Mouse (Mus musculus) liver, postnatal 0 days (tissue): ENCODE measurements around the gene Tmem120b. TPM values are rescaled to one million over a fixed set of nuclear protein-coding genes. Genes with fewer than 3 reads are reported as not detected.

ENCODE experiments used
- ATAC-seq: fragments of 200-750 bp; cut with Nextera tagmentation; 2 replicates; pipeline ENCODE4 v1.8.0; 2017; ENCODE audit warnings: mild to moderate bottlenecking, moderate library complexity
- DNase-seq: peaks from one replicate; pipeline ENCODE4 v3.0.0-alpha.2; 2016
- H3K27ac ChIP-seq: fragments of 300-500 bp; sonication (generic); 2 replicates; pipeline ENCODE4 v1.5.1; 2014; ENCODE audit warnings: antibody characterized with exemption, moderate library complexity, mild to moderate bottlenecking, low read depth
- H3K27me3 ChIP-seq: fragments of 300-500 bp; sonication (generic); 2 replicates; pipeline ENCODE4 v1.6.1; 2014; ENCODE audit warnings: low read length, control low read depth, mixed read lengths; ENCODE audit not compliant: insufficient read depth
- H3K36me3 ChIP-seq: fragments of 300-500 bp; sonication (generic); replicated peaks from 2 replicates; pipeline ENCODE4 v1.6.1; 2014; ENCODE audit warnings: mild to moderate bottlenecking, control low read depth, low read length, moderate library complexity, mixed read lengths; ENCODE audit not compliant: insufficient read depth
- H3K4me1 ChIP-seq: fragments of 300-500 bp; sonication (generic); 2 replicates; pipeline ENCODE4 v1.6.1; 2014; ENCODE audit warnings: antibody characterized with exemption, mild to moderate bottlenecking, control low read depth; ENCODE audit not compliant: insufficient read depth
- H3K4me2 ChIP-seq: fragments of 300-500 bp; sonication (generic); 2 replicates; pipeline ENCODE4 v1.6.1; 2014; ENCODE audit warnings: low read depth, mild to moderate bottlenecking, low read length, moderate library complexity, mixed read lengths
- H3K4me3 ChIP-seq: fragments of 300-500 bp; sonication (generic); 2 replicates; pipeline ENCODE4 v1.5.1; 2014; ENCODE audit warnings: low read depth, low read length
- H3K9ac ChIP-seq: fragments of 300-500 bp; sonication (generic); replicated peaks from 2 replicates; pipeline ENCODE4 v1.6.1; 2014; ENCODE audit warnings: mild to moderate bottlenecking, moderate library complexity
- H3K9me3 ChIP-seq: fragments of 300-500 bp; sonication (generic); 2 replicates; pipeline ENCODE4 v1.6.1; 2016; ENCODE audit warnings: mild to moderate bottlenecking, control low read depth, low read length, mixed read lengths
- CTCF ChIP-seq: sonication (generic); IDR thresholded peaks from 2 replicates; pipeline ENCODE4 v1.5.1; 2016; ENCODE audit warnings: antibody characterized with exemption, low read depth
- EP300 ChIP-seq: IDR thresholded peaks from 2 replicates; pipeline ENCODE4 v1.6.1; 2016; ENCODE audit warnings: antibody characterized with exemption, low read depth, mild to moderate bottlenecking
- WGBS: fragments of 180-500 bp; shearing (Covaris S2); extraction: QIAGEN DNeasy Blood & Tissue Kit; methylation state at CpG from one replicate; pipeline ENCODE4 v1.1.7; 2014; ENCODE audit not compliant: insufficient replicate concordance; 5-methylcytosine and 5-hydroxymethylcytosine counted together
- polyA plus RNA-seq: library from polyadenylated mRNA; unstranded; fragments of >200 nt; fragmentation: Nextera tagmentation; extraction: Ambion mirVana; gene quantifications from 2 replicates; pipeline ENCODE4 v1.2.1, GENCODE M21; 2015

The Tmem120b gene
- polyA plus RNA-seq, 1 experiment from 2014 or later: 12.8 TPM

- Histone ChIP-seq H3K9me3 (no peaks in the 10 kb centered on the region), H3K27ac (no peak overlapping the region), H3K4me3 (no peak overlapping the region), H3K36me3 (peaks cover 26% of the 10 kb centered on the region), H3K27me3 (no peaks in the 10 kb centered on the region), H3K4me2 (no peak overlapping the region), H3K9ac (no peak overlapping the region), H3K4me1 (no peaks in the 10 kb centered on the region)
- 87% methylated on average over 6 of the region's 6 CpGs for WGBS
- DNase-seq: no peak
- TF ChIP-seq CTCF (no peak), EP300 (no peak)
- no peak for ATAC-seq
Observed at GRCm38 (mm10) chr5:123104769-123105168, 36.6 kb downstream of the Tmem120b start.

GRCm38 (mm10) chr5:123109452-123110203 lies 41.4 kb downstream of the Tmem120b start:
- Histone ChIP-seq H3K4me3 (no peak overlapping the region), H3K4me1 (no peaks in the 10 kb centered on the region), H3K27me3 (no peaks in the 10 kb centered on the region), H3K9me3 (no peaks in the 10 kb centered on the region), H3K27ac (no peak overlapping the region), H3K4me2 (no peak overlapping the region), H3K36me3 (peaks cover 13% of the 10 kb centered on the region), H3K9ac (no peak overlapping the region)
- DNase-seq (no peak), ATAC-seq (no peak)
- TF ChIP-seq CTCF: no peak
- no peak for TF ChIP-seq EP300
- 59% methylated on average over 13 of the region's 13 CpGs for WGBS

- TF ChIP-seq CTCF (no peak), EP300 (no peak)
- Histone ChIP-seq H3K4me3 (no peak overlapping the region), H3K27me3 (no peaks in the 10 kb centered on the region), H3K27ac (no peak overlapping the region), H3K4me1 (no peaks in the 10 kb centered on the region), H3K36me3 (peaks cover 7% of the 10 kb centered on the region; the same call in 1 of the 2 replicates), H3K9ac (no peak overlapping the region), H3K4me2 (no peak overlapping the region), H3K9me3 (no peaks in the 10 kb centered on the region)
- ATAC-seq: no peak
- DNase-seq: no peak
- 92% methylated on average over 13 of the region's 13 CpGs for WGBS
Observed at GRCm38 (mm10) chr5:123110296-123110721, 42.1 kb downstream of the Tmem120b start.

GRCm38 (mm10) chr5:123114109-123114508 lies 45.9 kb downstream of the Tmem120b start:
- no peak for ATAC-seq
- 0 out of 2 replicates have a peak, but pooled peaks cover 7% of the 10 kb centered on the region for H3K36me3 ChIP-seq
- no peak overlapping the region for H3K27ac ChIP-seq
- peaks cover 3% of the 10 kb centered on the region; the same call in 1 of the 2 replicates for H3K4me1 ChIP-seq
- no peak for TF ChIP-seq CTCF
- no peak for TF ChIP-seq EP300
- DNase-seq: no peak
- 77% methylated on average over 11 of the region's 11 CpGs for WGBS
- H3K27me3 ChIP-seq: no peaks in the 10 kb centered on the region
- no peaks in the 10 kb centered on the region for H3K9me3 ChIP-seq
- H3K4me3 ChIP-seq: no peak overlapping the region
- H3K4me2 ChIP-seq: no peak overlapping the region
- H3K9ac ChIP-seq: no peak overlapping the region

GRCm38 (mm10) chr5:123114924-123115323 lies 46.7 kb downstream of the Tmem120b start:
- H3K9me3 ChIP-seq: no peaks in the 10 kb centered on the region
- peaks cover 3% of the 10 kb centered on the region; the same call in 1 of the 2 replicates for H3K4me1 ChIP-seq
- H3K4me2 ChIP-seq: no peak overlapping the region
- H3K27ac ChIP-seq: no peak overlapping the region
- no peak overlapping the region for H3K4me3 ChIP-seq
- ATAC-seq (no peak), DNase-seq (no peak)
- no peaks in the 10 kb centered on the region for H3K27me3 ChIP-seq
- TF ChIP-seq EP300: no peak
- peak; percentile 60 for TF ChIP-seq CTCF
- WGBS: 59% methylated on average over 7 of the region's 7 CpGs
- H3K36me3 ChIP-seq: 0 out of 2 replicates have a peak, but pooled peaks cover 7% of the 10 kb centered on the region
- no peak overlapping the region for H3K9ac ChIP-seq

- Histone ChIP-seq H3K27ac (no peak overlapping the region), H3K9ac (no peak overlapping the region), H3K9me3 (no peaks in the 10 kb centered on the region), H3K4me3 (no peak overlapping the region), H3K27me3 (no peaks in the 10 kb centered on the region), H3K4me1 (peaks cover 3% of the 10 kb centered on the region; the same call in 1 of the 2 replicates), H3K36me3 (0 out of 2 replicates have a peak, but pooled peaks cover 7% of the 10 kb centered on the region), H3K4me2 (no peak overlapping the region)
- ATAC-seq: no peak
- no peak for DNase-seq
- no peak for TF ChIP-seq EP300
- no peak for TF ChIP-seq CTCF
- 79% methylated on average over 8 of the region's 8 CpGs for WGBS
Observed at GRCm38 (mm10) chr5:123116080-123116479, 47.9 kb downstream of the Tmem120b start.
